Mouse (Mus musculus): Measurements from ENCODE around the gene Rufy2. TPM values are rescaled to one million over a fixed set of nuclear protein-coding genes. Genes with fewer than 3 reads are reported as not detected.
A peak's percentile ranks its signal among the peaks of the same experiment; 100 is the strongest.

Gene Rufy2
- polyA plus RNA-seq, 1 experiment from 2014 or later, result 68.0 TPM

DNA sequence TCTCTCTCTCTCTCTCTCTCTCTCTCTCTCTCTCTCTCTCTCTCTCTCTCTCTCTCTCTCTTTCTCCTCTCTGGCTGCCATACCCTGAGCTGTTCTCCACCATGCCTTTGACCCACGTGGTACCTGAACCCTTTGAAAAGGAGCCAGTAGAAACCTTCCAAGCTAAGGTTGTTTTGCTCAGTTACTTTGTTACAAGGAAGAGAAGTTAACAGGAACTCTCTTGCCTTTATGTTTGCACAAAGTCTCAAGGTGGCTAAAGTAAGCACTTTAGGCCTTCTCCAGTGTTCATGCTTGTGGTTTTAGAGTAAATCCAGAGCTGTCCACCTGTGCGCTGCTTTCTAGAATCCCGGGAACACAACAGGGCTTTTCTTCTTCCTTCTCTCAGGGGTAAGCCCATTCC is 52.2 kb downstream of the Rufy2 start:
- 78% methylated on average over 3 of the region's 3 CpGs for WGBS
- Histone ChIP-seq H3K27ac (ENCODE audit: low read depth, low read length) (no peak overlapping the region), H3K4me1 (ENCODE audit: control insufficient read depth, insufficient read depth, low read depth, low read length) (peaks cover under 1% of the 10 kb centered on the region; the same call in 1 of the 2 replicates), H3K36me3 (ENCODE audit: control insufficient read depth, insufficient read depth, low read length) (no peaks in the 10 kb centered on the region), H3K4me2 (ENCODE audit: low read length) (no peak overlapping the region), H3K9me3 (ENCODE audit: control insufficient read depth, low read length) (no peaks in the 10 kb centered on the region), H3K27me3 (replicated peaks; ENCODE audit: control insufficient read depth, insufficient read depth, low read length) (no peaks in the 10 kb centered on the region), H3K4me3 (ENCODE audit: low read length) (no peak overlapping the region), H3K9ac (ENCODE audit: low read depth, low read length) (no peak overlapping the region)
- ATAC-seq, result no peak

DNA sequence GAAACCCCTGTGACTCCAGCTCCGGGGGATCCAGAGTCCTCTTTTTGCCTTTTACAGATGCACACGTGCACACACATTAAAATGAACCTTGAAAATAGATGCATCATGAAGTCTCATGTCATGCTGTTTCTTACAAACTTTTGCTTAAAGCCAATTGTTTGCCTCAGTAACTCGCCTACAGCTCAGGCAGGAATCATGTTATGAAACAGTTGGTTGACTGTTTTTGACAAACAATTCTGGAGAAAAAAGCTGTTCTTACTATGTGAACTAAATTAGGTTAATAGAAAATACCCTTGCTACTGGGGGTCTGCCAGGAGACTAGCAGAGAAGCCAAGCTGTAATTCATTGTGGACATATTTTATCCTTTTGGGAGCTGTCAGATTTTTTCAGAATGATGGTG is 52.9 kb downstream of the Rufy2 start:
- 53% methylated on average over 3 of the region's 3 CpGs for WGBS
- Histone ChIP-seq H3K36me3 (ENCODE audit: control insufficient read depth, insufficient read depth, low read length) (no peaks in the 10 kb centered on the region), H3K4me1 (ENCODE audit: control insufficient read depth, insufficient read depth, low read depth, low read length) (no peaks in the 10 kb centered on the region), H3K4me3 (ENCODE audit: low read length) (no peak overlapping the region), H3K9ac (ENCODE audit: low read depth, low read length) (no peak overlapping the region), H3K9me3 (ENCODE audit: control insufficient read depth, low read length) (no peaks in the 10 kb centered on the region), H3K27me3 (replicated peaks; ENCODE audit: control insufficient read depth, insufficient read depth, low read length) (no peaks in the 10 kb centered on the region), H3K4me2 (ENCODE audit: low read length) (no peak overlapping the region), H3K27ac (ENCODE audit: low read depth, low read length) (no peak overlapping the region)
- no peak for ATAC-seq

DNA sequence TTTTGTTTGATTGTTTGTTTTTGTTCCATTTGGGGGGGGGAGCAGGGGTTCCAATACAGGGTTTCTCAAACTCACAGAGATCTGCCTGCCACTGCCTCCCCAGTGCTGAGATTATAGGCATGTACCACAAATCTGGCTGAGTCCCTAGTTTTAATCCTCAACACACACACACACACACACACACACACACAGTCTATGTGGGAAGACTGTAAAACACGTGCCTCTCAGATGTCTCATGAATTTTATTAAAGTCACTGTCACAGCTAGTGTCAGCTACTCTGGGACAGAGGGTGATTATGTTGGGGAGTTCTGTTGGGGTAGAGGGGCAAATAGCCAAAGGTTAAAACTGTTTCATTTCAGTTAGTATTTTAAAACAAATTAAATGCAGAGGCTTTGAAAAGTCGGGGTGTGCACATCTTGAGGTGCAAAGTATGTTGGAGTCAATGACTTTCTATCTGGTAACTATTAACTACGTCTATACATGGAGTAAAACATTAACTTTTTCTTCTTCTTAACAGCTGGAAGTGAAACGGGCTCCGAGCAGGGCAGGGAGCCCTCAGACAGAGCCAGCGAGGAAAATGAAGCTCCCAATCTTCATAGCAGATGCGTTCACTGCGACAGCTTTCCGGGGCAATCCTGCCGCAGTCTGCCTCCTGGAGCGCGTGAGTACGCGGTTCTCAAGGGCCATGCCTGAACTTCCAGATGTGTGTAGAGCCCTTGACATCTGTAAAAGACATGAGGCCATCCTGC is 58.7 kb downstream of the Rufy2 start:
- ATAC-seq, result no peak
- WGBS, result 66% methylated on average over 14 of the region's 14 CpGs
- Histone ChIP-seq H3K27ac (ENCODE audit: low read depth, low read length) (no peak overlapping the region), H3K27me3 (replicated peaks; ENCODE audit: control insufficient read depth, insufficient read depth, low read length) (no peaks in the 10 kb centered on the region), H3K9ac (ENCODE audit: low read depth, low read length) (no peak overlapping the region), H3K4me2 (ENCODE audit: low read length) (no peak overlapping the region), H3K4me1 (ENCODE audit: control insufficient read depth, insufficient read depth, low read depth, low read length) (no peaks in the 10 kb centered on the region), H3K4me3 (ENCODE audit: low read length) (no peak overlapping the region), H3K9me3 (ENCODE audit: control insufficient read depth, low read length) (no peaks in the 10 kb centered on the region), H3K36me3 (ENCODE audit: control insufficient read depth, insufficient read depth, low read length) (no peaks in the 10 kb centered on the region)

DNA sequence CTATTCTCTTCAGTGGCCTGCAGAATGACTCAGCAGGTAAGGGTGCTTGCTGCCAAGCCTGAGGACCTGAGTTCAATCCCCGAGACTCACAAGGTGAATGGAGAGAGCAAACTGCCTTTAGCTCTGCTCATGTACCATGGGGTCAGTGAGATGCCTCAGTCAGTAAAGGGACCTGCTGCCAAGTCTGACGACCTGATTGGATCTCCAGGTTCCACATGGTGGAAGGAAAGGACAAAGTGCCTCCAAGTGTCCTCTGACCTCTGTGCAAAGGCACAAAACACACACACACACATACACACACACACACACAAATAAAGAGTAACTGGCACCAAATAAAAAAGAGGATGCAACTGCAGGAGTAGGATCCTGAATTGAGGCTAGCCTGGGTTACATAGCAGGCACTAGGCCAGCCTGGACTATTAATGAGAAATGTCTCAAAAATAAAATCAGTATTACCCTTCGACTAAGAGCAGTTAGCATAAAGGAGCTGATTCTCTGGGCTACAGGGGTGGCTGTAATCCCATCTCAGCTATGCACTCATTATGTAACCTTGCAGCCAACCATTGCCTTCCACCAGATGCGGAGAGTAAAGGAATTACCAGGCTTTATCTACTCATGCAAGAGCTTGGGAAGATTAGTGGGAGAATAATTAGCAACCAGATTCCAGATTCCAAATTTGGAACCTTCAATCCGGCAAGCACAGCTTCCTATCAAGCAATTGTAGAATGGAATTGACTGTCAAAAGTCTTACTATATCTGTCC is 60.0 kb downstream of the Rufy2 start:
- Histone ChIP-seq H3K27me3 (replicated peaks; ENCODE audit: control insufficient read depth, insufficient read depth, low read length) (no peaks in the 10 kb centered on the region), H3K9me3 (ENCODE audit: control insufficient read depth, low read length) (no peaks in the 10 kb centered on the region), H3K4me1 (ENCODE audit: control insufficient read depth, insufficient read depth, low read depth, low read length) (no peaks in the 10 kb centered on the region), H3K36me3 (ENCODE audit: control insufficient read depth, insufficient read depth, low read length) (no peaks in the 10 kb centered on the region), H3K9ac (ENCODE audit: low read depth, low read length) (no peak overlapping the region), H3K4me2 (ENCODE audit: low read length) (no peak overlapping the region), H3K27ac (ENCODE audit: low read depth, low read length) (no peak overlapping the region), H3K4me3 (ENCODE audit: low read length) (no peak overlapping the region)
- 86% methylated on average over 5 of the region's 5 CpGs for WGBS
- ATAC-seq, result no peak

DNA sequence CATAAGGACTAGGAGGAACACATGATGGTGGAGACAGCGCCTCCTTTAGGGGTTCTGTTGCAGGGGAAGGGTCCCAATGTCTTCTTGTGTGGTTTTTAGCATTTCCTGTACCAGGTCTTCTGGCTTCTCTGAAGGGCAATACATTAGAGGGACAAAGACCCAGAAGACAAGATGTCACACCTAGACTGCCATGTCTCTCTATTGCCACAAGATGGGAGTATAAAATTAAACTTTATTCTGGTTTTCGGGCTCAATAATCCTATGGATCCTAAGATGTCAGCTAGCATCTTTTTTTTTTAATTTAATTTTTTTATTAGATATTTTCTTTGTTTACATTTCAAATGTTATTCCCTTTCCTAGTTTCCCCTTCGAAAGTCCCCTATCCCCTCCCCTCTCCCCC is 63.1 kb downstream of the Rufy2 start:
- Histone ChIP-seq H3K27ac (ENCODE audit: low read depth, low read length) (no peak overlapping the region), H3K36me3 (ENCODE audit: control insufficient read depth, insufficient read depth, low read length) (no peaks in the 10 kb centered on the region), H3K27me3 (replicated peaks; ENCODE audit: control insufficient read depth, insufficient read depth, low read length) (no peaks in the 10 kb centered on the region), H3K4me1 (ENCODE audit: control insufficient read depth, insufficient read depth, low read depth, low read length) (no peaks in the 10 kb centered on the region), H3K4me2 (ENCODE audit: low read length) (no peak overlapping the region), H3K4me3 (ENCODE audit: low read length) (no peak overlapping the region), H3K9ac (ENCODE audit: low read depth, low read length) (no peak overlapping the region), H3K9me3 (ENCODE audit: control insufficient read depth, low read length) (no peaks in the 10 kb centered on the region)
- 69% methylated on average over 3 of the region's 3 CpGs for WGBS
- ATAC-seq, result 0 out of 2 replicates have a peak, but pooled peaks have one; percentile 24

DNA sequence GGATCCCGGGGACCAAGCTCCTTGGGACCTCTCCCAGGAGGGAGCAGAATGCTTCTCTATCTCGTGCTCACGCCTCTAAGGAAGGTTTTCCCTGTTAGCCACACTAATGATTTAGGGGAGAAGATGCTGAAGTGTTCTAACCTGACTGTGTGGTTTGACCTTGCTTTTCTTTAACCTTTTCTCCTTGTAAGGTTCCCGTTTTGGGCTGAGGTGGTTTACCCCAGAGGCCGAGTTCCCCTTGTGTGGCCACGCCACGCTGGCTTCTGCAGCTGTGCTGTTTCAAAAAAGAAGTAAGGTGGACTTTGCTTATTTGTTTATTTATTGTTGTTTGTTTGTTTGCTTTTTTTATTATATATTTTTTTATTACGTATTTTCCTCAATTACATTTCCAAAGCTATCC is 67.7 kb downstream of the Rufy2 start:
- Histone ChIP-seq H3K9me3 (ENCODE audit: control insufficient read depth, low read length) (no peaks in the 10 kb centered on the region), H3K4me3 (ENCODE audit: low read length) (no peak overlapping the region), H3K9ac (ENCODE audit: low read depth, low read length) (no peak overlapping the region), H3K27me3 (replicated peaks; ENCODE audit: control insufficient read depth, insufficient read depth, low read length) (no peaks in the 10 kb centered on the region), H3K4me2 (ENCODE audit: low read length) (no peak overlapping the region), H3K4me1 (ENCODE audit: control insufficient read depth, insufficient read depth, low read depth, low read length) (no peaks in the 10 kb centered on the region), H3K27ac (ENCODE audit: low read depth, low read length) (no peak overlapping the region), H3K36me3 (ENCODE audit: control insufficient read depth, insufficient read depth, low read length) (no peaks in the 10 kb centered on the region)
- no peak for ATAC-seq
- 93% methylated on average over 8 of the region's 8 CpGs for WGBS

DNA sequence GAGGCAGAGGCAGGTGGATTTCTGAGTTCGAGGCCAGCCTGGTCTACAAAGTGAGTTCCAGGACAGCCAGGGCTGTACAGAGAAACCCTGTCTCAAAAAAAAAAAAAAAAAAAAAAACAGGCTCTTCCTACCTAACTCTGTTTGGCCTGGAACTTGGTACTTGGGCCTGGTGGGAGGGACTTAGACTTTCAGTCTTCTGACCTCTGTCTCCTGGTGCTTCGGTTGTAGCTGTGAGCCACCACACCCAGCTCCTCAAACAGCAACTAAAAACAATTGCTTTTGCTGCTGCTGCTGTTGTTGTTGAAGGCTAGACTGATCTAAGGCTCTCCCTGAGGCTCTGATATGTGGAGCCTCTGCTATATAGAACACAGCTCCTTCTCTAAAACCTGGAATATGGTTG is 69.1 kb downstream of the Rufy2 start:
- Histone ChIP-seq H3K9ac (ENCODE audit: low read depth, low read length) (no peak overlapping the region), H3K36me3 (ENCODE audit: control insufficient read depth, insufficient read depth, low read length) (no peaks in the 10 kb centered on the region), H3K27ac (ENCODE audit: low read depth, low read length) (no peak overlapping the region), H3K4me3 (ENCODE audit: low read length) (no peak overlapping the region), H3K4me2 (ENCODE audit: low read length) (no peak overlapping the region), H3K9me3 (ENCODE audit: control insufficient read depth, low read length) (no peaks in the 10 kb centered on the region), H3K27me3 (replicated peaks; ENCODE audit: control insufficient read depth, insufficient read depth, low read length) (no peaks in the 10 kb centered on the region), H3K4me1 (ENCODE audit: control insufficient read depth, insufficient read depth, low read depth, low read length) (no peaks in the 10 kb centered on the region)
- ATAC-seq, result no peak
- 100% methylated on average over 1 of the region's 2 CpGs for WGBS

DNA sequence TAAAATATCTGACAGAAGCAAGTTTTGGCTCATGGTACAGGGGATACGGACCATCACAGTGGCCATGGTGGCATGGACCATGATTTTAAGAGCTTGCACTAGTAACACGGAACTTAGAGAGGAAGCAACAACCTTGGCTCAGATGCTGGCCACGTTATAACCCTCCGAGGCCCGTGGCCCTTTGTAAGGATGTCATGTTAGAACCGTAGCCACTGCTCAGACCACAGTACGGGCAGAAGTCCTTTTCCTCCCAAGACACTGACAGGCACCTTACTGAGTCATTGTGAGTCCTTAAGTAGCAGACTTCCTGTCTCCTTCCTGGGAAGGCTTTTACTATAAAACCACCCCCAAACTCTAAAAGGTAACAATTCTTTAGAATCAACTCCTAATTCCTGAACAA is 71.2 kb downstream of the Rufy2 start:
- Histone ChIP-seq H3K9ac (ENCODE audit: low read depth, low read length) (no peak overlapping the region), H3K36me3 (ENCODE audit: control insufficient read depth, insufficient read depth, low read length) (no peaks in the 10 kb centered on the region), H3K27me3 (replicated peaks; ENCODE audit: control insufficient read depth, insufficient read depth, low read length) (no peaks in the 10 kb centered on the region), H3K9me3 (ENCODE audit: control insufficient read depth, low read length) (no peaks in the 10 kb centered on the region), H3K27ac (ENCODE audit: low read depth, low read length) (no peak overlapping the region), H3K4me1 (ENCODE audit: control insufficient read depth, insufficient read depth, low read depth, low read length) (no peaks in the 10 kb centered on the region), H3K4me3 (ENCODE audit: low read length) (no peak overlapping the region), H3K4me2 (ENCODE audit: low read length) (no peak overlapping the region)
- no peak for ATAC-seq
- WGBS, result 72% methylated on average over 7 of the region's 7 CpGs

DNA sequence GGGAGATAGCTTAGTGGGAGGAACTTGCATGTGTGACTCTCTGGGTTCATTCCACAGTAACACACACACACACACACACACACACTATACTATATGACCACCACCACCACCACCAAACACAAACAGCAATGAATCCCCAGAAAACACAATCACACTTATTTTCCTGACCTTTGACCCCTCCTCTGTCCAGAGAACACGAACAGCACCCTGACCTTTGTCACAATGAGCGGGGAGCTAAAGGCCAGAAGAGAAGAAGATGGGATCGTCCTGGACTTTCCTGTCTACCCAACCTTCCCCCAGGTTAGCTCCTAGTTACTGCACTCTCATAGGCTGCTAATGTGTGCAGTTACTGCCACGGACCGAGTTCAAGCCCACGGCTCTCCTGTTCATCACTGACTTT is 72.0 kb downstream of the Rufy2 start:
- Histone ChIP-seq H3K9ac (ENCODE audit: low read depth, low read length) (no peak overlapping the region), H3K27ac (ENCODE audit: low read depth, low read length) (no peak overlapping the region)

More for the DNA sequence above, 72.0 kb downstream of the Rufy2 start:
- Histone ChIP-seq H3K4me3 (ENCODE audit: low read length) (no peak overlapping the region), H3K36me3 (ENCODE audit: control insufficient read depth, insufficient read depth, low read length) (no peaks in the 10 kb centered on the region), H3K27me3 (replicated peaks; ENCODE audit: control insufficient read depth, insufficient read depth, low read length) (no peaks in the 10 kb centered on the region), H3K9me3 (ENCODE audit: control insufficient read depth, low read length) (no peaks in the 10 kb centered on the region), H3K4me1 (ENCODE audit: control insufficient read depth, insufficient read depth, low read depth, low read length) (no peaks in the 10 kb centered on the region), H3K4me2 (ENCODE audit: low read length) (no peak overlapping the region)
- no peak for ATAC-seq
- WGBS, result 88% methylated on average over 6 of the region's 6 CpGs
